Mouse (Mus musculus) MEL (cell line): ENCODE data around the gene Lcp1. TPM values are rescaled to one million over a fixed set of nuclear protein-coding genes. Genes with fewer than 3 reads are reported as not detected.

ENCODE experiments used
- DNase-seq: peaks from one replicate; pipeline ENCODE4 v3.0.0; 2011; ENCODE audit warnings: low read depth, low spot score
- H3K27ac ChIP-seq: 2 replicates; pipeline ENCODE4 v1.5.1; 2012; ENCODE audit warnings: low read depth, mild to moderate bottlenecking, control low read depth, low read length, moderate library complexity; ENCODE audit not compliant: control insufficient read depth
- H3K27me3 ChIP-seq, 2 experiments: fragments of 150-350 bp in 1 of 2; sonication (generic) in 1 of 2; 2 replicates each; pipeline ENCODE4 v1.6.1; 2012; ENCODE audit warnings: low read length in 2 of 2, mild to moderate bottlenecking in 2 of 2, improper control_type of control experiment in 1 of 2, moderate library complexity in 1 of 2; ENCODE audit not compliant: insufficient read depth in 2 of 2, control insufficient read depth in 1 of 2
- H3K36me3 ChIP-seq, 2 experiments: 2 replicates each; pipeline ENCODE4 v1.6.1; 2012 to 2014; ENCODE audit warnings: low read length in 2 of 2, improper control_type of control experiment in 1 of 2, inconsistent platforms in 1 of 2, mild to moderate bottlenecking in 1 of 2; ENCODE audit not compliant: insufficient read depth in 2 of 2, control insufficient read depth in 1 of 2
- H3K4me1 ChIP-seq, 2 experiments: fragments of 150-350 bp in 1 of 2; sonication (generic) in 1 of 2; 2 replicates each; pipeline ENCODE4 v1.6.1; 2012; ENCODE audit warnings: low read length in 2 of 2, improper control_type of control experiment in 1 of 2, mild to moderate bottlenecking in 1 of 2; ENCODE audit not compliant: insufficient read depth in 2 of 2, control insufficient read depth in 1 of 2
- H3K4me3 ChIP-seq, 2 experiments: fragments of 150-350 bp in 1 of 2; sonication (generic) in 1 of 2; 2 replicates each; pipeline ENCODE4 v1.5.1; 2012; ENCODE audit warnings: low read depth in 2 of 2, low read length in 2 of 2, mild to moderate bottlenecking in 2 of 2, moderate library complexity in 2 of 2, control low read depth in 1 of 2, improper control_type of control experiment in 1 of 2; ENCODE audit not compliant: control insufficient read depth in 1 of 2, insufficient read depth in 1 of 2
- H3K79me2 ChIP-seq: 2 replicates; pipeline ENCODE4 v1.6.1; 2012; ENCODE audit warnings: mild to moderate bottlenecking, low read length, moderate library complexity; ENCODE audit not compliant: control insufficient read depth, poor library complexity, insufficient read depth
- H3K9ac ChIP-seq: 2 replicates; pipeline ENCODE4 v1.6.1; 2012; ENCODE audit warnings: low read depth, mild to moderate bottlenecking, control low read depth, low read length, moderate library complexity; ENCODE audit not compliant: control insufficient read depth, poor library complexity, severe bottlenecking
- H3K9me3 ChIP-seq: fragments of 150-350 bp; sonication (generic); replicated peaks from 2 replicates; pipeline ENCODE4 v1.6.1; 2012; ENCODE audit warnings: mild to moderate bottlenecking, low read length, improper control_type of control experiment, moderate library complexity; ENCODE audit not compliant: insufficient read depth
- CHD2 ChIP-seq: IDR thresholded peaks from 2 replicates; pipeline ENCODE4 v1.6.1; 2011; ENCODE audit warnings: low read length, improper control_type of control experiment
- ELF1 ChIP-seq: IDR thresholded peaks from 2 replicates; pipeline ENCODE4 v1.6.1; 2014; ENCODE audit warnings: low read depth, mild to moderate bottlenecking, inconsistent platforms, low read length, improper control_type of control experiment, moderate library complexity
- EP300 ChIP-seq, 2 experiments: IDR thresholded peaks; 2 replicates each; pipeline ENCODE4 v1.6.1; 2011; ENCODE audit warnings: improper control_type of control experiment in 2 of 2, low read length in 2 of 2, low read depth in 1 of 2, mild to moderate bottlenecking in 1 of 2
- ETS1 ChIP-seq: IDR thresholded peaks from 2 replicates; pipeline ENCODE4 v1.6.1; 2012; ENCODE audit warnings: low read depth, mild to moderate bottlenecking, inconsistent platforms, low read length, improper control_type of control experiment, moderate library complexity
- GABPA ChIP-seq: IDR thresholded peaks from 2 replicates; pipeline ENCODE4 v1.6.1; 2012; ENCODE audit warnings: low read depth, mild to moderate bottlenecking, inconsistent platforms, low read length, improper control_type of control experiment, moderate library complexity
- GATA1 ChIP-seq: IDR thresholded peaks from 2 replicates; pipeline ENCODE4 v1.6.1; 2011; ENCODE audit warnings: low read depth, low read length, improper control_type of control experiment
- HCFC1 ChIP-seq: IDR thresholded peaks from 2 replicates; pipeline ENCODE4 v1.6.1; 2012; ENCODE audit warnings: low read depth, mild to moderate bottlenecking, inconsistent platforms, low read length, improper control_type of control experiment, moderate library complexity
- JUND ChIP-seq: IDR thresholded peaks from 2 replicates; pipeline ENCODE4 v1.6.1; 2011; ENCODE audit warnings: low read depth, mild to moderate bottlenecking, improper control_type of control experiment, low read length
- MAX ChIP-seq: IDR thresholded peaks from 2 replicates; pipeline ENCODE4 v1.6.1; 2011; ENCODE audit warnings: low read length, improper control_type of control experiment
- MYB ChIP-seq: IDR thresholded peaks from 2 replicates; pipeline ENCODE4 v1.6.1; 2011; ENCODE audit warnings: mild to moderate bottlenecking, low read depth, low read length, improper control_type of control experiment
- MYC ChIP-seq: IDR thresholded peaks from 2 replicates; pipeline ENCODE4 v1.6.1; 2011; ENCODE audit warnings: low read depth, mild to moderate bottlenecking, low read length, improper control_type of control experiment, moderate library complexity
- NELFE ChIP-seq: IDR thresholded peaks from 2 replicates; pipeline ENCODE4 v1.6.1; 2011; ENCODE audit warnings: low read depth, low read length, improper control_type of control experiment
- NRF1 ChIP-seq: IDR thresholded peaks from 2 replicates; pipeline ENCODE4 v1.6.1; 2014; ENCODE audit warnings: low read depth, mild to moderate bottlenecking, inconsistent platforms, low read length, improper control_type of control experiment, moderate library complexity; ENCODE audit not compliant: poor library complexity, insufficient read depth, severe bottlenecking
- RCOR1 ChIP-seq: IDR thresholded peaks from 2 replicates; pipeline ENCODE4 v1.6.1; 2012; ENCODE audit warnings: low read depth, mild to moderate bottlenecking, inconsistent platforms, low read length, improper control_type of control experiment
- SIN3A ChIP-seq: IDR thresholded peaks from 2 replicates; pipeline ENCODE4 v1.6.1; 2012; ENCODE audit warnings: low read length, improper control_type of control experiment, inconsistent platforms
- SMC3 ChIP-seq: IDR thresholded peaks from 2 replicates; pipeline ENCODE4 v1.6.1; 2011; ENCODE audit warnings: low read depth, low read length, improper control_type of control experiment
- TAL1 ChIP-seq: IDR thresholded peaks from 2 replicates; pipeline ENCODE4 v1.6.1; 2012; ENCODE audit warnings: mild to moderate bottlenecking, inconsistent platforms, low read length, moderate library complexity, mixed read lengths
- TBP ChIP-seq: IDR thresholded peaks from 2 replicates; pipeline ENCODE4 v1.8.0; 2011; ENCODE audit warnings: low read depth, low read length, improper control_type of control experiment
- TCF12 ChIP-seq: IDR thresholded peaks from 2 replicates; pipeline ENCODE4 v1.6.1; 2014; ENCODE audit warnings: low read depth, mild to moderate bottlenecking, inconsistent platforms, low read length, improper control_type of control experiment, moderate library complexity
- UBTF ChIP-seq: IDR thresholded peaks from 2 replicates; pipeline ENCODE4 v1.6.1; 2012; ENCODE audit warnings: low read depth, mild to moderate bottlenecking, inconsistent platforms, low read length, improper control_type of control experiment, moderate library complexity, borderline replicate concordance; ENCODE audit not compliant: insufficient read depth
- ZC3H11A ChIP-seq: IDR thresholded peaks from 2 replicates; pipeline ENCODE4 v1.6.1; 2012; ENCODE audit warnings: low read depth, mild to moderate bottlenecking, inconsistent platforms, low read length, improper control_type of control experiment
- ZKSCAN1 ChIP-seq: IDR thresholded peaks from 2 replicates; pipeline ENCODE4 v1.6.1; 2012; ENCODE audit warnings: low read depth, mild to moderate bottlenecking, inconsistent platforms, low read length, improper control_type of control experiment, moderate library complexity
- ZNF384 ChIP-seq: IDR thresholded peaks from 2 replicates; pipeline ENCODE4 v1.6.1; 2012; ENCODE audit warnings: low read depth, mild to moderate bottlenecking, inconsistent platforms, low read length, improper control_type of control experiment
- polyA plus RNA-seq, 2 experiments: library from polyadenylated mRNA; stranded (reverse) in 1 of 2; unstranded in 1 of 2; fragments of >175 nt in 1 of 2; fragments of >200 nt in 1 of 2; gene quantifications; 2 replicates each; pipeline versions ENCODE4 v1.2.1 to v1.2.4; 2012; ENCODE audit warnings: low replicate concordance in 2 of 2, low read depth in 1 of 2; ENCODE audit not compliant: insufficient read length in 2 of 2, insufficient read depth in 1 of 2, missing spikeins in 1 of 2
- total RNA-seq: library from RNA; depleted of rRNA; stranded (reverse); fragments of 300-350 nt; gene quantifications from 2 replicates; pipeline ENCODE4 v1.2.3, GENCODE M21; 2012

Gene Lcp1
- total and polyA plus RNA-seq, 3 experiments: 11.0 to 20.3 TPM; not detected in 1

DNA sequence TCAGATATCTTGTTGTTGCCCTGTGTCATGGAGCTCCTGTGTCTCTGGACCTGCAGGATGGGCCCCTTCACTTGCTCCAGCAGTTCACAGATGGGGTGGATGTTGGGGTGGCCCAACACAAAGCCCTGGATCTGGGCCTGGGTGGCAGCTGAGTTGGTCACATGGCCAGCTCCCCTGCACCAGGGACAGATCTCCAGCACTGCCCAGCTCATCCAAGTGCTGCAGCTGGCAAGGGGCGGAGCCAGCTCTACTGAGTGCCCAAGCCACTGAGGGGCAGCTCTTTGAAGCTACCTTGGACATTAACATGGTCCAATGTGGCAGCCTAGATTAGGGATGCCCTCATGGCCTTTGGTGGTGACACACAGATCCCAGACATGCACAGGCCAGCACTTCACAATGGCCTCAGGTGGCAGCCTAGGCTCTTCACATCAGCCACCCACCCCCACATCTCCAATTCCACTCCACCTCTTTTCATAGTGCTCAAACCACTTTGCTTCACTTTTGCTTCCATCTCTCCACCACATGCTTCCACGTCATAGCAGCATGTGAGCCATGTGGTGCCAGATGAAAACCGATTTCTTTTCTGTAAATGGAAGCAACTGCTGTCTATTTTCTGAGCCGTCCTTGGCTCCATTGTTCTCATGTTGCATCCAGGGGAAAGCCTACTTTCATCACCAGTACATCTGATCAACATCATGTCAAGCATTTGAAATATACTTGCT is 53.3 kb downstream of the Lcp1 start:
- DNase-seq: no peak
- H3K27ac ChIP-seq: no peak overlapping the region
- peaks cover 4% of the 10 kb centered on the region; the same call in 1 of the 2 replicates for H3K79me2 ChIP-seq
- H3K27me3 ChIP-seq: no peaks in the 10 kb centered on the region
- H3K4me1 ChIP-seq: peaks cover 12 to 27% of the 10 kb centered on the region in 2 experiments
- no peak overlapping the region for H3K4me3 ChIP-seq
- TF ChIP-seq TCF12 (no peak), MYC (no peak)
- H3K9me3 ChIP-seq: no peaks in the 10 kb centered on the region
- no peak overlapping the region for H3K9ac ChIP-seq
- peaks cover 2 to 32% of the 10 kb centered on the region in 2 experiments; a peak in 3 of 4 replicates for H3K36me3 ChIP-seq

GRCm38 (mm10) chr14:75185796-75186594 is 55.1 kb downstream of the Lcp1 start:
- Histone ChIP-seq H3K27me3 (no peaks in the 10 kb centered on the region), H3K4me3 (peak overlapping the region; percentile 11 to 20; a peak in 1 of 4 replicates), H3K79me2 (no peaks in the 10 kb centered on the region), H3K9me3 (no peaks in the 10 kb centered on the region), H3K36me3 (peaks cover 2 to 19% of the 10 kb centered on the region in 2 experiments; a peak in 3 of 4 replicates), H3K27ac (peak overlapping the region; percentile 51), H3K4me1 (peaks cover 6 to 20% of the 10 kb centered on the region in 2 experiments), H3K9ac (peak overlapping the region; percentile 39)
- DNase-seq: peak; percentile 73
- peak; percentile 54 for TF ChIP-seq TAL1
- no peak for TF ChIP-seq TBP
- no peak for TF ChIP-seq UBTF
- no peak for TF ChIP-seq ZC3H11A
- TF ChIP-seq SIN3A: peak; percentile 56; the same call in 1 of the 2 replicates
- TF ChIP-seq SMC3: no peak
- TF ChIP-seq TCF12: peak; percentile 62
- TF ChIP-seq GATA1: peak; percentile 72
- TF ChIP-seq ZKSCAN1: no peak
- TF ChIP-seq ELF1: no peak
- no peak for TF ChIP-seq MYB
- TF ChIP-seq ETS1: peak; percentile 36; the same call in 1 of the 2 replicates
- TF ChIP-seq NELFE: no peak
- no peak for TF ChIP-seq GABPA
- TF ChIP-seq JUND: no peak
- TF ChIP-seq NRF1: no peak
- TF ChIP-seq RCOR1: peak; percentile 67; the same call in 1 of the 2 replicates
- no peak for TF ChIP-seq ZNF384
- peak; percentile 75 to 76 for TF ChIP-seq EP300 (IDR thresholded peaks at IDR 0.05; ENCODE audit: low read depth in 1 of 2, low read length in 2 of 2)
- no peak for TF ChIP-seq HCFC1
- TF ChIP-seq CHD2: peak; percentile 39; the same call in 1 of the 2 replicates
- TF ChIP-seq MAX: no peak
